Mouse (Mus musculus): Measurements from ENCODE around the gene Cic. TPM values are rescaled to one million over a fixed set of nuclear protein-coding genes. Genes with fewer than 3 reads are reported as not detected.

Gene Cic
- polyA plus RNA-seq, 1 experiment from 2014 or later: 48.8 TPM

- peak; percentile 69 for ATAC-seq (ENCODE audit: low read depth)
- Histone ChIP-seq H3K4me2 (ENCODE audit: low read depth, low read length) (peak overlapping the region; percentile 78), H3K9ac (ENCODE audit: low read depth, low read length) (peak overlapping the region; percentile 39; the same call in 1 of the 2 replicates), H3K4me3 (ENCODE audit: low read depth, low read length) (peak overlapping the region; percentile 96), H3K9me3 (ENCODE audit: control insufficient read depth, low read length) (no peaks in the 10 kb centered on the region), H3K4me1 (ENCODE audit: control insufficient read depth, insufficient read depth, low read length) (0 out of 2 replicates have a peak, but pooled peaks cover 9% of the 10 kb centered on the region), H3K27me3 (replicated peaks; ENCODE audit: control insufficient read depth, insufficient read depth, low read length) (no peaks in the 10 kb centered on the region), H3K36me3 (ENCODE audit: control insufficient read depth, insufficient read depth, low read length) (peaks cover 43% of the 10 kb centered on the region), H3K27ac (replicated peaks; ENCODE audit: low read depth, low read length) (peak overlapping the region; percentile 80)
- DNase-seq (ENCODE audit: low spot score): peak; percentile 98
- 2% methylated on average over 30 of the region's 30 CpGs for WGBS
Observed at GRCm38 (mm10) chr7:25238829-25239623, 28.5 kb upstream of the Cic start.

- H3K27ac ChIP-seq (replicated peaks; ENCODE audit: low read depth, low read length): 0 out of 2 replicates have a peak overlapping the region, but pooled peaks have one; percentile 33
- 0 out of 2 replicates have a peak, but pooled peaks cover 9% of the 10 kb centered on the region for H3K4me1 ChIP-seq (ENCODE audit: control insufficient read depth, insufficient read depth, low read length)
- no peak for ATAC-seq (ENCODE audit: low read depth)
- WGBS: 63% methylated on average over 7 of the region's 7 CpGs
- no peaks in the 10 kb centered on the region for H3K9me3 ChIP-seq (ENCODE audit: control insufficient read depth, low read length)
- H3K9ac ChIP-seq (ENCODE audit: low read depth, low read length): no peak overlapping the region
- H3K4me2 ChIP-seq (ENCODE audit: low read depth, low read length): no peak overlapping the region
- DNase-seq (ENCODE audit: low spot score): no peak
- H3K27me3 ChIP-seq (replicated peaks; ENCODE audit: control insufficient read depth, insufficient read depth, low read length): no peaks in the 10 kb centered on the region
- no peak overlapping the region for H3K4me3 ChIP-seq (ENCODE audit: low read depth, low read length)
- peaks cover 48% of the 10 kb centered on the region for H3K36me3 ChIP-seq (ENCODE audit: control insufficient read depth, insufficient read depth, low read length)
Observed at GRCm38 (mm10) chr7:25240631-25241030, 26.9 kb upstream of the Cic start.

DNA sequence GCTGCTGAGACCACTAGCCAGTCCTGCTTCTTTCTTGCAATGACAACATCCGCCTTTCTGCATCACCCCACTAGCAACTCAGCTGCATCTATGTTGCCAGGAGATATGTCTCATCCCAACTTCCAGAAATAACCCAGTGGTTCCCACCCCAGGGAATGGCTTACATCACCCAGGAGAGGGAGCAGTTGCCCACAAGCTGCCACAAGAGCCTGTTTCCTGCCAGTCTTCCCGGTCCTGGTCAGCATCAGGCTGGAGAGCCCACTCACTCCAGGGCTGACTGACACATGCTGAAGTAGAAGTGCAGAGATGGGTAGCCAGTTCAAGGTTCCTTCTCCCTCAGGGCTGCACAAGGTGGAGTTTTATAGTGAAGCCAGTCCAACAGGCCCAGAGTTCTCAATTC, 26.4 kb upstream of the Cic start:
- WGBS: 42% methylated on average over 2 of the region's 2 CpGs
- Histone ChIP-seq H3K27ac (replicated peaks; ENCODE audit: low read depth, low read length) (0 out of 2 replicates have a peak overlapping the region, but pooled peaks have one; percentile 29), H3K9me3 (ENCODE audit: control insufficient read depth, low read length) (no peaks in the 10 kb centered on the region), H3K27me3 (replicated peaks; ENCODE audit: control insufficient read depth, insufficient read depth, low read length) (no peaks in the 10 kb centered on the region), H3K36me3 (ENCODE audit: control insufficient read depth, insufficient read depth, low read length) (peaks cover 52% of the 10 kb centered on the region), H3K9ac (ENCODE audit: low read depth, low read length) (0 out of 2 replicates have a peak overlapping the region, but pooled peaks have one; percentile 16), H3K4me2 (ENCODE audit: low read depth, low read length) (no peak overlapping the region), H3K4me1 (ENCODE audit: control insufficient read depth, insufficient read depth, low read length) (peaks cover 11% of the 10 kb centered on the region), H3K4me3 (ENCODE audit: low read depth, low read length) (no peak overlapping the region)
- ATAC-seq (ENCODE audit: low read depth) (no peak), DNase-seq (ENCODE audit: low spot score) (peak; percentile 70)

DNA sequence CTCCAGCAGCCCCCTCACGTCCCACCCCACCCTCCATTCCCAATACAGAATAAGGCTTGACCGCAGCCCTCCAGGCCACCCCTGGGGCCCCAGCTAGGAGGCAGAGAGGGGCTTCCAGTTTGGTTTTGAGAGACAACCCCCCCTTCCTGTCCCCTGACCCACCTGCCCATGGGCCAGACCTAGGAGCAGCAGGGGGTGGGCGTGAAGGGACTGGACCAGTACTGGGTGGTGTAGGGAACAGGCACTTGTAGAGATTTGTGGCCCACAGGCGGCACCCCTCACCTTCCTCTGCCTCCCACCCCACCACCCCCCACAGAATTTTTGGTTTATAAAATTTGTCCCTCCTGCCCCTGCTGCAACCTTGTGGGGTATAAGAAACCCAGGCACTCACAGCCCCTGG, 24.1 kb upstream of the Cic start:
- Histone ChIP-seq H3K4me3 (ENCODE audit: low read depth, low read length) (no peak overlapping the region), H3K9me3 (ENCODE audit: control insufficient read depth, low read length) (no peaks in the 10 kb centered on the region), H3K4me1 (ENCODE audit: control insufficient read depth, insufficient read depth, low read length) (peaks cover 20% of the 10 kb centered on the region), H3K36me3 (ENCODE audit: control insufficient read depth, insufficient read depth, low read length) (peaks cover 56% of the 10 kb centered on the region), H3K4me2 (ENCODE audit: low read depth, low read length) (no peak overlapping the region), H3K9ac (ENCODE audit: low read depth, low read length) (no peak overlapping the region), H3K27ac (replicated peaks; ENCODE audit: low read depth, low read length) (no peak overlapping the region), H3K27me3 (replicated peaks; ENCODE audit: control insufficient read depth, insufficient read depth, low read length) (no peaks in the 10 kb centered on the region)
- WGBS: 92% methylated on average over 4 of the region's 4 CpGs
- DNase-seq (ENCODE audit: low spot score): no peak
- no peak for ATAC-seq (ENCODE audit: low read depth)

DNA sequence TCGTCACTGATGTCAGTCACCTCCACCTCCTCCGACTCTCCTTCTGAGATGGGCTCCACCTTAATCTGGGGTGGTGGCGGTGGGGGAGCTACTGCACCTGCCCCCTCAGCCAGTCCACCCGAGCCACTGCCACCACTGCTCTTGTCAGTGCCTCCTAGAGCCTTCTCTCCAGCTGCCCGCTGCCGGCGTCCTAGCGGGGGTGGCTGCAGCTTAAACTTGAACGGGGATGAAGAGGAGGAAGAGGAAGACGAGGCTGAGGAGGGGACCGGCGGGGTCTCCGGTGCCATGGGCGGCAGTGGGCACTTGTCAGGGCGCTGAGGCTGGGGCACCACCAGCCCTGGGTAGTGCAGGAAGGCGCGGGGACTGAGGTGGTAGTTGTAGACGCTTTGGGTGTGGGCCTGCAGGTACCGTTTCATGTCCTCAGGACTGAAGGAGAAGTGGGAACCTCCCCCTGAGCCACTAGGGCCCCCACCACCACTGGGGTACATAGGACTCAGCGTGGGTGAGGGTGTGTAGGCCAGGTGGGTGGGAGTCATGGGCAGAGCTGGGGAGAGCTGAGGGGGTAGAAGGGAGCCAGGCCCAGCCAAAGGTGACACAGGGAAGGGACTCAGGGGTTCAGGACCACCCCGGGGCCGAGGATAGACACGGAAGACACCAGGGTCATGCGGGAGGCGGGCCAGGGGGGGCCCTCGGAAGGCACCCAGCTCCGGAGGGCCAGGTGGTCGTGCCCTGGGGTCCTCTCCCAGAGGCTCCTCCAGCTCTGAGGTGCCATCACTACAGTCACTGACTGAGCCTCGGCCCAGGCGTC, 22.7 kb upstream of the Cic start:
- H3K9ac ChIP-seq (ENCODE audit: low read depth, low read length): no peak overlapping the region
- DNase-seq (ENCODE audit: low spot score) (no peak), ATAC-seq (ENCODE audit: low read depth) (no peak)
- no peak overlapping the region for H3K4me2 ChIP-seq (ENCODE audit: low read depth, low read length)
- H3K4me1 ChIP-seq (ENCODE audit: control insufficient read depth, insufficient read depth, low read length): peaks cover 20% of the 10 kb centered on the region
- H3K27ac ChIP-seq (replicated peaks; ENCODE audit: low read depth, low read length): 0 out of 2 replicates have a peak overlapping the region, but pooled peaks have one; percentile 21
- H3K27me3 ChIP-seq (replicated peaks; ENCODE audit: control insufficient read depth, insufficient read depth, low read length): no peaks in the 10 kb centered on the region
- no peak overlapping the region for H3K4me3 ChIP-seq (ENCODE audit: low read depth, low read length)
- WGBS: 83% methylated on average over 30 of the region's 30 CpGs
- no peaks in the 10 kb centered on the region for H3K9me3 ChIP-seq (ENCODE audit: control insufficient read depth, low read length)
- H3K36me3 ChIP-seq (ENCODE audit: control insufficient read depth, insufficient read depth, low read length): peaks cover 56% of the 10 kb centered on the region

GRCm38 (mm10) chr7:25246079-25246758, 21.3 kb upstream of the Cic start:
- H3K27me3 ChIP-seq (replicated peaks; ENCODE audit: control insufficient read depth, insufficient read depth, low read length): no peaks in the 10 kb centered on the region
- DNase-seq (ENCODE audit: low spot score): peak; percentile 54
- H3K4me2 ChIP-seq (ENCODE audit: low read depth, low read length): peak overlapping the region; percentile 66
- H3K4me3 ChIP-seq (ENCODE audit: low read depth, low read length): peak overlapping the region; percentile 93
- H3K9me3 ChIP-seq (ENCODE audit: control insufficient read depth, low read length): no peaks in the 10 kb centered on the region
- 38% methylated on average over 19 of the region's 20 CpGs for WGBS
- no peak for ATAC-seq (ENCODE audit: low read depth)
- peak overlapping the region; percentile 97 for H3K9ac ChIP-seq (ENCODE audit: low read depth, low read length)
- H3K4me1 ChIP-seq (ENCODE audit: control insufficient read depth, insufficient read depth, low read length): peaks cover 21% of the 10 kb centered on the region
- peaks cover 53% of the 10 kb centered on the region for H3K36me3 ChIP-seq (ENCODE audit: control insufficient read depth, insufficient read depth, low read length)
- peak overlapping the region; percentile 99 for H3K27ac ChIP-seq (replicated peaks; ENCODE audit: low read depth, low read length)

DNA sequence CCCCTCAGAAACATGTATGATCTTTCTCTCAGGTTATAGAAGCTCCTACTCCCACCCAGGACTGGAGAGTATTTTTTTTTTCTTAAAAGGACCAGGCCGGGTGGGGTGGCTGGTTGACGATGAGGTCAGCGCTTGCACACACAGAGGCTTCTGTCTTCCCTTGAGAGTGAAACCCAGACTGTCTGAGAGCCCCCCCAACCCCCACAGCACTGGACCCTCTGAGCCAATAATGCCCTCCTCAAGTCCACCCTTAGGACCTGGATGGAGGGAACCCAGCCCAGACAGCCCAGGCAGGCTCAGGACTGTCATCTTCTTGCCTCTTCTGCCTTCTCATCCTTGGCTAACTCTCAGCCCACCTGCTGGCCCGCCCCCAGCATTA, 20.8 kb upstream of the Cic start:
- H3K4me1 ChIP-seq (ENCODE audit: control insufficient read depth, insufficient read depth, low read length): peaks cover 25% of the 10 kb centered on the region
- ATAC-seq (ENCODE audit: low read depth) (no peak), DNase-seq (ENCODE audit: low spot score) (peak; percentile 35)
- peak overlapping the region; percentile 93 for H3K4me3 ChIP-seq (ENCODE audit: low read depth, low read length)
- no peaks in the 10 kb centered on the region for H3K27me3 ChIP-seq (replicated peaks; ENCODE audit: control insufficient read depth, insufficient read depth, low read length)
- H3K4me2 ChIP-seq (ENCODE audit: low read depth, low read length): peak overlapping the region; percentile 66
- peak overlapping the region; percentile 97 for H3K9ac ChIP-seq (ENCODE audit: low read depth, low read length)
- no peaks in the 10 kb centered on the region for H3K9me3 ChIP-seq (ENCODE audit: control insufficient read depth, low read length)
- peak overlapping the region; percentile 99 for H3K27ac ChIP-seq (replicated peaks; ENCODE audit: low read depth, low read length)
- WGBS: 31% methylated on average over 4 of the region's 4 CpGs
- peaks cover 48% of the 10 kb centered on the region for H3K36me3 ChIP-seq (ENCODE audit: control insufficient read depth, insufficient read depth, low read length)

DNA sequence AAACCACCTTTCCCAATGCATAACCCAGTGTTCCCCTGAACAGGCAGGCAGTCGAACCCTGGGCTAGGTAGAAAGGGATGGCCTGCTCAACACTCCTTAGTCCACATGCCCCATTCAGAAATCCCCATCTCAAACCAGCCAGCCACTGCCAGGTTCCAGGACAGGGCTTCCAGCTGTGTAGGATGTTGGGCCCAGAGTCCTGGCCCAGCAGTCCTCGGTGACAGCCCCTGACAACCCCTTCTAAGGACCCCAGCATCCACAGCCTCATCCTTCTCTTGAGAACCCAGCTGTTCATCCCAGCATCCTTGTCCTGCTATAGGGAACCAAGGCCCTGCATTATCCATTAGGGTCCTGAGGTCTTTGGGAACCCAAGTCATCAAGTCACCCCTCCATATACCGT, 20.0 kb upstream of the Cic start:
- ATAC-seq (ENCODE audit: low read depth) (no peak), DNase-seq (ENCODE audit: low spot score) (no peak)
- H3K4me2 ChIP-seq (ENCODE audit: low read depth, low read length): peak overlapping the region; percentile 66
- H3K4me1 ChIP-seq (ENCODE audit: control insufficient read depth, insufficient read depth, low read length): peaks cover 25% of the 10 kb centered on the region
- peak overlapping the region; percentile 97 for H3K9ac ChIP-seq (ENCODE audit: low read depth, low read length)
- peak overlapping the region; percentile 99 for H3K27ac ChIP-seq (replicated peaks; ENCODE audit: low read depth, low read length)
- no peaks in the 10 kb centered on the region for H3K9me3 ChIP-seq (ENCODE audit: control insufficient read depth, low read length)
- H3K4me3 ChIP-seq (ENCODE audit: low read depth, low read length): peak overlapping the region; percentile 93
- H3K27me3 ChIP-seq (replicated peaks; ENCODE audit: control insufficient read depth, insufficient read depth, low read length): no peaks in the 10 kb centered on the region
- H3K36me3 ChIP-seq (ENCODE audit: control insufficient read depth, insufficient read depth, low read length): peaks cover 40% of the 10 kb centered on the region
- WGBS: 8% methylated on average over 3 of the region's 3 CpGs
